Comparison of ENCODE assay signal across 14 mouse cellular contexts in the genomic region with DNA sequence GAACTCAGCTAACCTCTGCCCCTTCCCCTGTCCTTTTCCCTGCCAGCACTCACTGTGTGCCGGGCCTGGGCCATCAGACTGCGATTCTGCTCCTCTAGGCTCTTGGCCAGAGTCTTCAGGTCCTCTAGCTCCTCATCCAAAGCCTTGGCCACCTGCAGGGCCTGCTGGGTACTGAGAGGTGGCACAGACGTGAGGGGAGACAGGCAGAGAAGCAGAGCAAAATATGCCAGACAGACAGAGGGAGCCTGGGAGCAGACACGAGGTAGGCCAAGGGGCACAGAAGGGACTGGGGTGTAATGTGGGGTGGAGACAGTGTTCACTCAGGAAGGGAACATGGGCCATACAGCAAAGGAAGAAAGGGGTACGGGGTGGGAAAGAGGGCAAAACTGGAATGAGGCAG. TPM values are rescaled to one million over a fixed set of nuclear protein-coding genes. Genes with fewer than 3 reads are reported as not detected.
DNase-seq lines count a peak whose midpoint lies in the region; ATAC-seq and TF ChIP-seq lines count a peak whose summit lies in the region.
"Had no signal": no experiment of that assay in that cellular context is flagged by ENCODE, and none has a peak within 500 bp of the region (broad histone marks: within the 10 kb centered on the region; RNA-seq: fewer than 3 reads in every experiment).

No protein-coding gene starts in this region.

- no peak overlapping the region for H3K4me2 ChIP-seq in heart, embryonic 11.5 days
- H3K4me2 ChIP-seq in lung, postnatal 0 days (replicated peaks; ENCODE audit: low read depth, low read length), result no peak overlapping the region
- H3K4me2 ChIP-seq in neural tube, embryonic 13.5 days, result no peak overlapping the region

- TF ChIP-seq EP300 in lung, postnatal 0 days (IDR thresholded peaks at IDR 0.05), result no peak

- peaks cover 57% of the 10 kb centered on the region for H3K4me1 ChIP-seq in heart, embryonic 10.5 days
- H3K4me1 ChIP-seq in heart, embryonic 11.5 days (ENCODE audit: control insufficient read depth, insufficient read depth, low read length), result peaks cover 13% of the 10 kb centered on the region
- no peaks in the 10 kb centered on the region for H3K4me1 ChIP-seq in lung, postnatal 0 days (ENCODE audit: insufficient read depth, low read depth, low read length)
- H3K4me1 ChIP-seq in neural tube, embryonic 13.5 days (replicated peaks), result peaks cover 12% of the 10 kb centered on the region; the same call in 1 of the 2 replicates

- no peak for ATAC-seq in heart, embryonic 11.5 days (replicated peaks; ENCODE audit: insufficient number of reproducible peaks, low FRiP score, low TSS enrichment)
- ATAC-seq in lung, postnatal 0 days, result no peak
- ATAC-seq in neural tube, embryonic 13.5 days (ENCODE audit: low read depth), result no peak

- 59% methylated on average over 5 of the region's 5 CpGs for WGBS in heart, embryonic 10.5 days
- WGBS in heart, embryonic 11.5 days (ENCODE audit: insufficient replicate concordance), result 62% methylated on average over 5 of the region's 5 CpGs
- WGBS in lung, postnatal 0 days, result 51% methylated on average over 5 of the region's 5 CpGs
- WGBS in neural tube, embryonic 13.5 days, result 65% methylated on average over 5 of the region's 5 CpGs

- peaks cover 72% of the 10 kb centered on the region for H3K27me3 ChIP-seq in heart, embryonic 10.5 days (ENCODE audit: insufficient read depth, poor library complexity, severe bottlenecking)
- H3K27me3 ChIP-seq in heart, embryonic 11.5 days (ENCODE audit: control insufficient read depth, insufficient read depth, low read length), result peaks cover 34% of the 10 kb centered on the region
- no peaks in the 10 kb centered on the region; the same call in 1 of the 2 replicates for H3K27me3 ChIP-seq in lung, postnatal 0 days (replicated peaks; ENCODE audit: insufficient read depth, low read length)
- H3K27me3 ChIP-seq in neural tube, embryonic 13.5 days, result peaks cover 19% of the 10 kb centered on the region

- DNase-seq in heart, embryonic 10.5 days (ENCODE audit: low spot score), result no peak
- DNase-seq in lung, postnatal 0 days (ENCODE audit: low spot score), result no peak
- no peak for DNase-seq in lung, postnatal 14 days
- DNase-seq in cerebellum, adult 9-10 months, result peak; percentile 79
- no peak for DNase-seq in adrenal gland, postnatal 14 days
- no peak for DNase-seq in yolk sac, embryonic 10.5 days (ENCODE audit: low spot score)
- DNase-seq: heart, adult 2 months; kidney, adult 18-20 months had no signal

- peak overlapping the region; percentile 62 for H3K27ac ChIP-seq in heart, embryonic 10.5 days
- H3K27ac ChIP-seq in heart, embryonic 11.5 days (ENCODE audit: low read depth, low read length), result no peak overlapping the region
- H3K27ac ChIP-seq in lung, postnatal 0 days (ENCODE audit: low read length), result no peak overlapping the region
- H3K27ac ChIP-seq in neural tube, embryonic 13.5 days (replicated peaks), result no peak overlapping the region
- H3K27ac ChIP-seq: heart, adult 2 months had no signal

- 0 out of 2 replicates have a peak, but pooled peaks have one; percentile 12 for TF ChIP-seq CTCF in lung, postnatal 0 days (IDR thresholded peaks at IDR 0.05)

- H3K36me3 ChIP-seq in heart, embryonic 10.5 days, result no peaks in the 10 kb centered on the region
- H3K36me3 ChIP-seq in heart, embryonic 11.5 days (ENCODE audit: control insufficient read depth, insufficient read depth, low read length), result no peaks in the 10 kb centered on the region
- no peaks in the 10 kb centered on the region for H3K36me3 ChIP-seq in lung, postnatal 0 days (ENCODE audit: insufficient read depth, low read length)
- no peaks in the 10 kb centered on the region for H3K36me3 ChIP-seq in neural tube, embryonic 13.5 days

- no peaks in the 10 kb centered on the region for H3K9me3 ChIP-seq in heart, embryonic 10.5 days
- H3K9me3 ChIP-seq in heart, embryonic 11.5 days (replicated peaks; ENCODE audit: control insufficient read depth, low read length), result no peaks in the 10 kb centered on the region
- no peaks in the 10 kb centered on the region for H3K9me3 ChIP-seq in lung, postnatal 0 days (ENCODE audit: low read length)
- H3K9me3 ChIP-seq in neural tube, embryonic 13.5 days, result no peaks in the 10 kb centered on the region

- no peak overlapping the region for H3K4me3 ChIP-seq in heart, embryonic 10.5 days
- no peak overlapping the region for H3K4me3 ChIP-seq in heart, embryonic 11.5 days (ENCODE audit: low read depth, low read length)
- no peak overlapping the region for H3K4me3 ChIP-seq in lung, postnatal 0 days (ENCODE audit: low read depth, low read length)
- H3K4me3 ChIP-seq in neural tube, embryonic 13.5 days, result no peak overlapping the region
- H3K4me3 ChIP-seq: heart, adult 2 months had no signal

- H3K9ac ChIP-seq in heart, embryonic 11.5 days (ENCODE audit: low read depth, low read length), result no peak overlapping the region
- H3K9ac ChIP-seq in lung, postnatal 0 days (replicated peaks; ENCODE audit: low read depth), result no peak overlapping the region
- H3K9ac ChIP-seq in neural tube, embryonic 13.5 days, result 0 out of 2 replicates have a peak overlapping the region, but pooled peaks have one; percentile 17

RNA-seq across cellular contexts. Expression of a gene that starts 11.3 kb away (rescaled TPM):
- 0.69 and 0.88 TPM in 2 replicates for polyA plus RNA-seq in heart, embryonic 10.5 days (2016; fragmentation: Nextera tagmentation; extraction: Ambion mirVana)
- polyA plus RNA-seq in heart, embryonic 11.5 days (2014; fragmentation: Nextera tagmentation; extraction: Ambion mirVana), result 0.39 and 0.70 TPM in 2 replicates
- polyA plus RNA-seq in lung, postnatal 0 days (2015; fragmentation: Nextera tagmentation; extraction: Ambion mirVana), result 2.7 and 3.3 TPM in 2 replicates
- 0.29 and 0.45 TPM in 2 replicates for polyA plus RNA-seq in neural tube, embryonic 13.5 days (2015; fragmentation: Nextera tagmentation; extraction: Ambion mirVana)
- 0.22 and 0.23 TPM in 2 replicates for total RNA-seq in adrenal gland, postnatal 14 days (2021)
- total RNA-seq: heart, adult 2 months; heart, postnatal 25 days had no signal
- polyA plus RNA-seq: C2C12 had no signal

RNA-seq across cellular contexts. Expression of a gene that starts 12.6 kb away (rescaled TPM):
- polyA plus RNA-seq in heart, embryonic 10.5 days (2016; fragmentation: Nextera tagmentation; extraction: Ambion mirVana), result 0.41 TPM in 1 of 2 replicates, not detected in the other
- polyA plus RNA-seq in heart, embryonic 11.5 days (2014; fragmentation: Nextera tagmentation; extraction: Ambion mirVana), result 0.68 TPM in 1 of 2 replicates, not detected in the other
- not detected in 2 replicates for polyA plus RNA-seq in lung, postnatal 0 days (2015; fragmentation: Nextera tagmentation; extraction: Ambion mirVana)
- polyA plus RNA-seq in neural tube, embryonic 13.5 days (2015; fragmentation: Nextera tagmentation; extraction: Ambion mirVana), result not detected in 2 replicates
- total RNA-seq in adrenal gland, postnatal 14 days (2021), result not detected in 2 replicates
- total RNA-seq: heart, adult 2 months; heart, postnatal 25 days; layer of hippocampus, adult 8-10 months; left cerebral cortex, postnatal 36 days had no signal
- polyA plus RNA-seq: C2C12; heart, adult 2 months had no signal

RNA-seq across cellular contexts. Expression of a gene that starts 14.0 kb away (rescaled TPM):
- polyA plus RNA-seq in heart, embryonic 10.5 days (2016; fragmentation: Nextera tagmentation; extraction: Ambion mirVana), result not detected in 2 replicates
- not detected in 2 replicates for polyA plus RNA-seq in heart, embryonic 11.5 days (2014; fragmentation: Nextera tagmentation; extraction: Ambion mirVana)
- not detected in 2 replicates for polyA plus RNA-seq in lung, postnatal 0 days (2015; fragmentation: Nextera tagmentation; extraction: Ambion mirVana)
- polyA plus RNA-seq in neural tube, embryonic 13.5 days (2015; fragmentation: Nextera tagmentation; extraction: Ambion mirVana), result not detected in 2 replicates
- not detected in 2 replicates for total RNA-seq in adrenal gland, postnatal 14 days (2021)
- total RNA-seq: heart, adult 2 months; heart, postnatal 25 days had no signal
- polyA plus RNA-seq: C2C12; heart, adult 2 months had no signal

RNA-seq across cellular contexts. Expression of a gene that starts 18.5 kb away (rescaled TPM):
- 1.2 and 1.9 TPM in 2 replicates for polyA plus RNA-seq in heart, embryonic 10.5 days (2016; fragmentation: Nextera tagmentation; extraction: Ambion mirVana)
- polyA plus RNA-seq in heart, embryonic 11.5 days (2014; fragmentation: Nextera tagmentation; extraction: Ambion mirVana), result 1.9 and 2.4 TPM in 2 replicates
- 0.93 and 1.1 TPM in 2 replicates for polyA plus RNA-seq in lung, postnatal 0 days (2015; fragmentation: Nextera tagmentation; extraction: Ambion mirVana)
- polyA plus RNA-seq in neural tube, embryonic 13.5 days (2015; fragmentation: Nextera tagmentation; extraction: Ambion mirVana), result 14.6 and 19.8 TPM in 2 replicates
- 0.98 TPM in 1 of 2 replicates, not detected in the other for total RNA-seq in adrenal gland, postnatal 14 days (2021)
- total RNA-seq: heart, adult 2 months; heart, postnatal 25 days had no signal

RNA-seq across cellular contexts. Expression of a gene that starts 22.1 kb away (rescaled TPM):
- 161 and 210 TPM in 2 replicates for polyA plus RNA-seq in heart, embryonic 10.5 days (2016; fragmentation: Nextera tagmentation; extraction: Ambion mirVana)
- 129 and 131 TPM in 2 replicates for polyA plus RNA-seq in heart, embryonic 11.5 days (2014; fragmentation: Nextera tagmentation; extraction: Ambion mirVana)
- polyA plus RNA-seq in lung, postnatal 0 days (2015; fragmentation: Nextera tagmentation; extraction: Ambion mirVana), result 46.5 and 52.3 TPM in 2 replicates
- 65.9 and 85.5 TPM in 2 replicates for polyA plus RNA-seq in neural tube, embryonic 13.5 days (2015; fragmentation: Nextera tagmentation; extraction: Ambion mirVana)
- total RNA-seq in adrenal gland, postnatal 14 days (2021), result 17.8 and 19.2 TPM in 2 replicates
